Mouse (Mus musculus): ENCODE results near the gene Efcab11.

- TF ChIP-seq CTCF (IDR thresholded peaks at IDR 0.05; ENCODE audit: low read depth) = no peak
- no peak for TF ChIP-seq EP300 (IDR thresholded peaks at IDR 0.05; ENCODE audit: low read depth)
Measured at GRCm38 (mm10) chr12:99712214-99712613, 172.0 kb downstream of the Efcab11 start.
